Mouse (Mus musculus): ENCODE measurements around the gene Tgm5.
A peak's percentile ranks its signal among the peaks of the same experiment; 100 is the strongest.
"Not testable (repeated sequence)": the region's sequence is repeated elsewhere in the genome, so short reads cannot be mapped to it uniquely, and the experiment has no call there.

Tgm5 gene

DNA sequence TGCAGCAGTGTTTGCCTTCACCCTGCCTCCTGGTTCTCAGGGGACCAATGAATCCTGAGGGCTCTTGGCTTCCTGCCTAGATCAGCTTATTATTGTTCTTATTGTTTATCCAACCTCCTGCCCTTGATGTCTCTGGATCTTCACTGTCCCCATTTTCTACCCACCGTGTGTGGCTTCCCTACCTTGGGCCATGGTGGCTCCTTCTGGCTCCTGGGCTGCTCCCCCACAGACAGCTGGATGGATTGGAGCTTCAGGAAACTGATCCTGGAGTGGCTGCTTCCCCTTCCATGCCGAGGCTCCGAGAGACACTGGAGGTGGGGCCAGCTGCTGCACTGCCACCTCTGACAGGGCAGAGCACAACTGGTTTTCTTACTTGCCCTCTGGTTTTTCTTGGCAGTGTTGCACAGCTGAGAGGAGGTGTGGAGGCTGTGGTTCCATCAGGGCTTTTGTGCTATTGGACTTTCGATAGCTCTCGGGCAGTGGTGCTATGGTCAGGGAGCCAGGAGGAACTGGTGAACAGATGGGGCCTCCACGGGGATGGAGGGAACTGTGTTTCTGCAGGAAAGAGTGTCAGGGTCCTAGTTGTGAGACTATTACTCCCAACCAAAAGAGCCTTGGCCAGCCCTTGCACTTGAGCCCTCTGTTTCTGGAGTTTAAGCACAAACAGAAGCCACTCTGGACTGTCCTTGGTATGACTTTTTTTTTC lies at the start of gene Tgm5:
Gene Tgm5 (minus strand): TSS at position 362 of the 706 bp plus-strand sequence.
- no peak for DNase-seq

DNA sequence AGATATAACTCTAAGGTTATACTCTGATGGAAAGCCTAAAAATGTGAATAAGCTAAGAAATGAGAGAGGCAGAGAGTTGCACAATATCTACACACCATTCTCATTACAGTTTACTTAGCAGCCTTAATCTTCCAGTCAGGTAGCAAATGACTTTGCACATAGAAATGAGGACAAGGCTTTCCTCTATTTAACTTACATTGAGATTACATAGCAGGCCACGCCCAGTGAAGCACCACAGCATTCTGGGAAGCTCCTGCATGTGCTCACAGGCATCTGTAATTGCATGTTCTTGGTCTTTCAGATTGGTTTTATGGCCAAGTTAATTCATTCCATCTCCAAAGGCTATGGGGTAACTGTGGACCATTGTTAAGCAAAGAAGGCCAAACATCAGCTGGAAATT lies 47.2 kb upstream of the Tgm5 start:
- DNase-seq: no peak

DNA sequence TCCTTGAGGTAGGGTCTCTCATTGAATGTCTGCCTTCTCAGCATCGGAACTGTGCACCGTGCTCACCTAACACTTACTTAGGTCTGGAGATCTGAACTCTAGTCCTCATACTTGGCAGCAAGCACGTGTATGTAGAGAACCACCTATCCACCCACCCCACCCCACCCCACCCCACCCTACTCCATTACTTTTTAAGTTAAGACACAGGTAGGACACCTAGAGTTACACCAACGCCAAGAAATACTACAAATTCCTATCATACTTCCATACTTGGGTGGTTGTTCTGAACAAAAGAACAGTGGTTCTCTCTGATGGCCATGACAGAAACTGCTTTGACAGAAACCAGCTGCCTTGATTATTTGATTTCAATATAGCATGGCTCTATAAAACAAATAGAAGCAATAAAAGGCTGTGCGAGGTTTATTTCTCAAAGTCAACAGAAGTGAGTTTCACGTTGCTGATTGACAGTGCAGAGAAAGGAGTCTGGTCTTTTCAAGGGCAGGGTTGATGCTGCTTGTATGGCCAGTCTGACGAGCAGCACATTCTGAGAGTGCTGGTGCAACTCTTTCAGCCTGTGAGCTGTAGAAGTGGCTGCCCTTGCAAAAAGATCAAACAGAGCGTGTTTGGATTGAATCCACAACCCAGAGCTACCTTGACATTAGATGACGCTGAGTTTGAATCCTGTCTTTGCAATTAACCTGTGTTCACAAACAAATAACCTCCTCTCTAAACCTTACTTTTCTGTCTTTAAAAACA lies 43.4 kb upstream of the Tgm5 start:
- DNase-seq: no peak

DNA sequence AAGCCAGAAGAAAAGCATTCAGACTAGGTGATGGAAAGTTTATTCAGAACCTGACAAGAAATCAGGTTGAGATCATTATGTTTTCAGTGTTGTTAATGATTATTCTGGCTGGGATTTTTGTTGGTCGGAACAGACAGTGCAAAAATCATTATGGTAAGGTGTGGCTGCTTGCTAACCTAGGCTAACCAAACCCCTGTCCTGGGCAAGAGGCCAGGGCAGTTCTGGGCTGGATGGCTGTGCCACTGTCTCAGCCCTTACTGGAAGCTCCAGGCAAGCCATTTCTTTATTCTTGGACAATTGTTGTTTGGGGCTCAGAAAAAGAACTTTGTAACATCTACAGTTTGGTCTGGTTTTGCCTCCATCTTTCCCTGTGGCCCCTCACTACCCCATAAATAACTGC lies 41.9 kb upstream of the Tgm5 start:
- peak in 1 of 2 experiments; percentile 48 for DNase-seq

DNA sequence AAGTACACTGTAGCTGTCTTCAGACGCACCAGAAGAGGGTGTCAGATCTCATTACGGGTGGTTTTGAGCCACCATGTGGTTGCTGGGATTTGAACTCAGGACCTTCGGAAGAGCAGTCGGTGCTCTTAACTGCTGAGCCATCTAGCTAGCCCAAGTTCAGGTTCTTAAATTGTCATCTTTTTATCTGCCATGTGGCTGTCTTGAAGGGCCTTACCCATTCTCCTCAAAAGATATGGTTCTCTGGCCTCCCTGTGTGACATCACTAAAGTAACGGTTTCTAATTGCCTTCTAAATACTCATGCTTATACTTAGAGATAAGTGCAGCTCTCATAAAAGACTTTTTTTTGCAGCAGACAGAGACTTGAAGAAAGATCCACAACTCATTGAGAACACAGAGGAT lies 40.7 kb upstream of the Tgm5 start:
- not testable (repeated sequence) for DNase-seq

DNA sequence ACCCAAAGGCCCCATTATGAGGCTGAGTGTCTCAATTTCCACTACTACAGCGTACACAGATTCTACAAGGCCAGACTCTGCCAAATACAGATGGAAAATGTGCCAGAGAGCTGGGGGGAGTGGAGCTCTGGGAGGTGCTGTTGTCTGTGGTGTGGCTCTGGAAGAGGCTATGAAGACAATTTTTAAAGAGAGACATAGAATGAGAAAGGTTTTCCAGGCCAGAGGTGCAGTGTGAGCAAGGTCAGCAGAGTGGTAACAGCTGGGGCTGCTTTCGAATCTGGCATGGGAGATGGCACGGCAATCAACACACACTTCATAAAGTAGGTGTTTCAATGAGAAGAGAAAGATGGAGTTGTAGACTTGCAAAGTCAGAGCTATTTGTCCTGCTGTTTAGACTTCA lies 33.6 kb upstream of the Tgm5 start:
- no peak for DNase-seq

DNA sequence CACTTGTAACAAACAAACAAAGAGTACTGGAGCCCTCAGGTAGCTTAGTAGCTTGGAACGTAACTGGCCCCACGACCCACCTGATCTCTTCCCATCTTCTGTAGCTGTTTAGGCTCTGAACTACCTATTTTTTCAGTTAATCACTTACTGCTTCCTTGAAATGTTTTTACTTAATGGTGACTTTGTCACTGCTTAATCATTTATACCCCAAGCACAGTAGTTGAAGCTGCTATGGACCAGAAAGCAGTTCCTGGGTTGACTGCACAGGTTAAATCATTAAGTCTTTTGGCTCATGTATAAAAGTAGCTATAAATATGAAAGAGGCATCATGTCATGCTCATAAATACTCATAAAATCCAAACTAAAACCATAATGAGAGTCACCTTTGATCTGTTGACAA lies 29.8 kb upstream of the Tgm5 start:
- peak in 1 of 2 experiments; percentile 23 for DNase-seq

DNA sequence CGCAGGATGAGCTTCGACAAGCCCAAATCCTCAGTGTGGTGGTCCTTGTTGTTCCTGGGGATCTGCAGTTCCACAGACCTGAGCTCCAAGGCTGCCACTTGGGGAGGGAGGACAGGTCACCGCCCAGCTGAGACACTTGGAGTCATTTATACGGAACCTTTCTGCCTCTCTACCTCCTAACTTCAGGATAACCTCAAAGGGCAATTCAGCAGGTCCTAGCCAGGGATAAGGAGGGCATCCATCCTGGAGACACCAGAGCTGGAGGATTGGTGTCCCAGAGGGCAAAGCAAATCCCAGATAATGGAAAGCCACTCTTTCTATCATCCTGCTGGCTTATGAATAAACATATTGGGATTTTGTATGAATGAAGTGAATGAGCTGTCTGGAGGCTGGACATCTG lies 24.1 kb upstream of the Tgm5 start, which contains the start of gene Tgm7:
Gene Tgm7 (minus strand): TSS at position 101 of the 400 bp plus-strand sequence.
- DNase-seq: no peak

DNA sequence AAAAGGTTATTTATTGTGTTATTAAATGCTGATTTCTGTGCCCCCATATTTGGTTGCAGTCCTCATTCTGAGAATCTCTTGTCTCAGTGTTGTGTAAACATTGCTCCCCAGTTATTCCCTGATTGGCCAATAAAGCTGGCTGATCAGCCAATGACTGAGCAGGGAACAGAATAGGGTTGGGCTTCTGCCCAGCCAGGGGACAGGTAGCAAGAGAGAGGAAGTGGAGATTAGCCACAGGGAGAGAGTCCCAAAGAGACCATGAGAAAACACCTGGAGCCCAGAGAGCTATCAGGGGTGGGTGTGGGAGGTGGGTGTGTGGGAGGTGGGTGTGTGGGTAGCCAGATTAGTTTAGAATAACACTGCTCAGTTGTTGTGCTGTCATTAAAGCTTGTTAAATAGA lies 20.3 kb upstream of the Tgm5 start:
- DNase-seq: no peak

DNA sequence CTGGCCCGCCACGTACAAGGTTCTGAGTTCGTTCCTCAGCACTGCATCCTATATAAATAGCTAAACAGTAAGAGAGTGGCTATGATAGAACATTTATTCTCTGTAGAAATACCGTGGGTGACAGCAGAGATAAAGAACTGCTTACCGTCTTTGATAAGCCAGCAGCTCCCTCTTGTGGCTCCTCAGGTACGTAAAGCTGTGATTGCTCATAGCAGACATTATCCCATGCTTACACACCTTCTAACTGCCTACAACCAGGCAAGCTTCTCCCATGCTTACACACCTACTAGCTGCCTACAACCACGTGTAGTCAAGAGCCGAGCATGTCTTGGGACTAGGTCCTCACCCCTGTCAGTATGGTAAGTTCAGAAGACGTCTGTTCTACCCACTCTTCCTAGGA lies 16.4 kb upstream of the Tgm5 start:
- peak; percentile 63 to 80 for DNase-seq

DNA sequence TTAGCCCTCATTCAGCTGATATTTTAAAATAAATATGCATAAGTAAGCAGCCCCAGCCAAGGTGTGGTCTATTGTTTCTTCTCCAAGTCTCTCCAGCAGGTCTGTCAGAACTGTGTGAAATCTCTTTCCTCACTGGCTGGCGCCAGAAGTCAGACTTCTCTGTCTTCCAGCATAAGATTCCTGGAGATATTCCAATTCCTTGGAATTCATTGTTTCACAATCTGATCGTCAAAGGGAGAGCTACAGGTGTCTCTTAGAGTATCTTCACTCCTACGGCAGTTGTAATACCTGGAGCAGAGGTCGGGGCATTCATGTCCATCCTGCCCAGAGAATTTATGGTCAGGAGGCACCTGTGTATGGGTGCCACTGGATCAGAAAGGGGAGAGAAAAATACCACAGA lies 4.1 kb upstream of the Tgm5 start:
- no peak for DNase-seq

DNA sequence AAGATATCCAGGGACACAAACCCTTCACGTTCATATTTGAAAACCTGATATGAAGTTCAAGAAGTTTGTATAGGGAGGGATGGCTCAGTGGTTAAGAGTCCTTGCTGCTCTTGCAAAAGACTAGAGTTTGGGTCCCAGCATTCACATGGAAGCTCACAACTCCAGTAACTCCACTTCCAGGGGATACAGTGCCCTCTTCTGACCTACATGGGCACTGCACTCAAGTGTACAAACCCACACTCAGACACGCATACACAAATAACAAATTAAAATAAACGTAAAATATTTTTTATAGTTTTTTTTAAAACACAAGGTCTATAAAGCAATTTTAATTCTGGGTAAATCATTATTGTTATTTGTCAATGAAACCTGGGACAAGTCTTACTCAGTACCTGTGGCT lies 2.9 kb upstream of the Tgm5 start:
- no peak for DNase-seq

DNA sequence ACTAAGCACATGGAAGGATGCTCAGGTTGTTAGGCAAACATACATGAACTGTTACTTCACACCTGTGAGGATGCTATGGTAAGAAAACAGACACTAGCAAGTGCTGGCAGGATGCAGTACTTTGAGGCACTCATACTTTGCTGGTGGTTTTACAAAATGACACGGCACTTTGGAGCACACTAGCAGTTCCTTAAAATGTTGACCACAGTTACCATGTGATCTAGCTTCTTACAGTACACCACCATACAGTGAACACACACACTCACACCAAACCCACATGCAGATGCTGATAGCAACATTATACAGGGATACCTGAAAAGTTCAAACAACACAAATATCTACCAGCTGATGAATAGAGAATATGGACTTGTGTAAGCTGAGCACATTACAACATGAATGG lies 3.0 kb downstream of the Tgm5 start:
- DNase-seq: no peak

DNA sequence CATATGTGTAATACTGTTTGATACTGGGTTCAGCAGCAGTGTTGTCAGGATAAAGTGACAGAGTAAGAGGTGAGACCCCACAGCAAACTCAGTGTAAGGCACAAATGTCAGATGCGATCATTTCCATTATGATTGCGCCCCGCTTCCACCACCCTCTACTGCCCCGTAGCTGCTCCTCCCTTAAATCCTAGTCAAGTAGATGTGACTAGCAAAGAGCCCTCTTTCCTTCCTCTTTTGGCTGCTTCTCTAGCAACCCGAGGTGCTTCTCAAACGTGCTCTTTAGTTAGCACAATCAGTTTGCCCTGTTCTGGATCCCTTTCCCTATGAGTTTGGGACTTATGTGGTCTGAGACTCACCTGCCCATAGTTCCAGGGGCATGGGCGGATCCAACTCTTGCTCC lies 10.9 kb downstream of the Tgm5 start:
- DNase-seq: no peak

DNA sequence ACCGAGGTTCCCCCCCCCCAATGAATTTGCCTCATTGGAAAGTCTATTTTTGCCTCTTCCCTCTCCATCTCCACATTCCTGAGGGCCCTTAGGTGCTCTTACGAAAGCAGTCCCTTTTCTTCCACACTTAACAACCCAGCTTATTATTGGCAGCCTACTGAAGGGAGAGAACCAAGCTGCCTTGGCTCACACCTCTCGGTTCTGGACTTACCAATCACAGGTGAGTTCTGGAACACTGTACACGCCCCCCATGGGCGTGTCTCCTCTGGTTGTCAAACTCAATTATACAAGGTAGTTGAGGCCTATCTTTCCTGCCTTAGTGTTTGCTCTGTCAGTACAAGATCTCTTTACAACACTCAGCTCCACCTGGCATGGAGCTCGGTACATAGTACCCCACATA lies 13.8 kb downstream of the Tgm5 start:
- no peak for DNase-seq

DNA sequence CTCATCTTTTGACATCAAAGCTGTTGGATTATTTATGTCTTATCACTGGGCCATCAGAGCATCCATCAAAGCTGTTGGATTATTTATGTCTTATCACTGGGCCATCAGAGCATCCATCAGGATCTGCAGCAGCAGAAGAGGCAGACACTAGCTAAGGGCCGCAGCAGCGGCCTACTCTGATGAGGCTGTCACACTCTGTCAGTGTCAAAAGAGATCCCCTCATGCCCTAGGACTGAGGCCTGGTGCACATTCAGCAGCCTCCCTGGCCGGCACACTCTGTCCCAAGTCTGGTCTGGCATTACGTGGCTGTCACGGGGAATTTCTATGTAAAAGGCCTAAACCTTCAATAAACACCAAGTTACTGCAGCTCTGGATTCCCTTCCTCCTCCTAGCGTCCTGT lies 16.1 kb downstream of the Tgm5 start:
- DNase-seq: no peak

DNA sequence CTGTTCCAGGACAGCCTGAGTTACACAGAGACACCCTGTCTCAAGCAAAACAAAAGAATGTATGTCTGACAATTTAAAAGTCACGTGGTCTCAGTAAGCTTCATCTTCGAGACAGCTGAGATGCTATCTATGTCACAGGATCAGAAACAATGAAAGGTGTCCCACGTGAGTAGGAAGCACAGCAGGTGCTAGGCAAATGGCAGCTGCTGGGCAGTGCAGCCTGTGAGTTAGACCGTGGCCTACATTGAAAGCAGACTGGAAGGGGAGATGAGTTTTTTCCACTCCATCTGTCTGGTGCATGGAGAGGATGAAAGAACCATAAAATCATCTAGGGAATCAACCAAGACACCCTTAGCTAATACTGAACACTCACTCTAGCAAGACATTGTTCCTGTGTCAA lies 18.5 kb downstream of the Tgm5 start:
- DNase-seq: no peak

DNA sequence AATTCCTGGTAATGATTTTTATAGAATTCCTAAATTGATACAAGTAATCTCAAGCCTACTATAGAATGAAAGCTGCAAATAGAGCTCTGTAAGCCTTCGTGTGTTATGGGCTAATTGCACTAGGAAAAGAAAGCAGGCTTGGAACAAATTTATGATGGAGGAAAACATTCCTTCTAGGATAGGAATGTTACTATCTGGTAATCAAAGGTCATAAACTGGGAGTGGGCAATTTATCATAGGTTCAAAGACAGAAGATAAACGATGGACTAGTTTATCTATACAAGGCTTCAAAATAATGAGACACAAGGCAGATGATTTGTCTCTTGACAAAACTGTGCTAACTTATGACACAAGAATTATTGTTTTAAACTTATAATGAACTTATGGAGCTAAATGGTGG lies 24.3 kb downstream of the Tgm5 start:
- DNase-seq: no peak

DNA sequence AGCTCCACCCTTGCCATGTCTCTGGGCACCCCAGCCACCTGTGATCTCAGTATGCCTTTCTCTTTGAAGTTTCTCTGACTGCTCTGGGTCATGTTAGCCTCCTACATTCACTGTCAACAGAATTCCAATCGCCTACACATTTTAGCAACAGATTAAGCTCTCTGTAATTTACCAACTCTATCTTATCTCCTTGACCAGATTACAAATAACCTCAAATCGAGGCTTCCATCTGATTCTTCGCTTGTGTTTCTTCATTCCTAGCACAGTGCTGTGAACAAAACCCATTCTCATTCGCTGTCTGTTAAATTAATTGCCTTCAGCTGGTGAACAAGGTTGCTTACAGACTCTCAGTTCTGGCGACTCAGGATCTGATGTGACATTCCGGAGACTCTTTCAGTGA lies 27.6 kb downstream of the Tgm5 start:
- DNase-seq: no peak

DNA sequence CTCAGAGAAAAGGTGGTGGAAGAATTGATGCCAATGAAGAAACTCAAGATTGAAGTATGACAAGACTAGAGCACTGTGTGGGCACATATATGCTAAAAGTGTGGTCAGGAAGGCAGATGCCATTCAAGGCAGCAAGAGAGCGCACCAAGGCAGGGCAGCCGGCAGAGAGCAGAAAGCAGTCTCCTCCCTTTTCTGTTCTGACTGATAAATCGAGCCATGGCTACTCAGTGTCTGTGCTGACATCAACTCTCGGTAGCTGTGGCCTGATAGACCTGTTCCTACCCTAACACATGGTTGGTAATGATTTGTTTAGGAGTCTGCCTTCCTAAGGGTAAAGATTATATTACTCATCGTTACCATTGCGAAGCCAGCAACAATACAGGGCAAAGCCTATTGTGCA lies 29.7 kb downstream of the Tgm5 start:
- DNase-seq: no peak

DNA sequence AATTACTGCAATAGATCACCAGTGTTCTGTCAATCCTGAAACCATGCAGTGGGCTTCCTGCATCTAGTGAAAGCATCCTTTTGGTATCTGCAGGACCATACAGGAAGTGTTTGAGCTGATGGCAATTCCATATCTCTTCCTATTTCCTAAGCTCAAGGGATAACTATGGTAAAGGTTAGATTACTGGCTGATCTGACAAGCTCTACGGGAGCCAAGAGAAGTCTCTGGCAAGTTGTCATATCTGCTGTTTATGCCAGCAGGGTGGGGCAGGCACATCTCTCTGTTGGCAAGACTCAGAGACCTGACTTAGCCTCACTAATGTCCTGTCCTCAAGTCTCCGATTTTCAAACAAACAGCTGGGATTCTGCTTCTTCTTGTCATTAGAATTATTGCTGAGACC lies 31.6 kb downstream of the Tgm5 start:
- no peak for DNase-seq

DNA sequence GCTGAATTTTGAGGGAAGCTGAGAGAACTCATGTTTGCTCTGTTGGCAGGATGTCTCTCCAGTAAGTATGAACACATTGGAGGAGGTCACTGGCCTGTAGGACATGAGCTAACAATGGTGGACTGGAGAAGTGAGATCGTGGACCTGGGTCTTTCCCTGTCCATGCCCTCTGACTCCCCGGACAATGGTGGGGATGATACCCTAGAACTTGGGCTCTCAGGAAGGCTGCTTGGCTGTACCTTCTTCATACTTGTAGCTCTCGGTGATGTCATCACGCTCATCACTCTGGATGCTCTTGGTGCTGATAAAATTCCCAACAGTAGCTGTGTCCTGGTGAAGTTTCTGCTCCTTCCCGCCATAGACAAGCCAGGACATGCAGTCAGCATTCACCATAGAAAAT lies 33.5 kb downstream of the Tgm5 start:
- DNase-seq: no peak

DNA sequence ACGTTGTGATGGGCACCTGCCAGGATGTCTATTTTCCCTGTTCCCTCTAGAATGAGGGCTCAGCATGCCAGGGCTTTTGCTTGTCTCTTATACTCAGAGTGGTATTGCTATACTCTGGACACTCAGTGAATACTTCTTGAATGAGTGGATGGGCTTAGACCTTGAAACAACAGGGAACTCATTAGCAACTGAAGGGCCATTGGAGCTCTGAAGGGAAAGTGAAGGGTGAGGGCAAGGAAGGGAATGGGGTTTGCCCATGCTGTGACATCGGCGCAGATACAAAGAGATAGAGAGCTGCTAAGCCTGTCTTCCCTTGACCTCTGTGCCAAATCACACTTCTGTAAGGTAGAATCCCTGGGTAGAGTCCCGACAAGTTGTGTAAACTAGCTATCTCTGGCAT lies 40.0 kb downstream of the Tgm5 start:
- no peak for DNase-seq

DNA sequence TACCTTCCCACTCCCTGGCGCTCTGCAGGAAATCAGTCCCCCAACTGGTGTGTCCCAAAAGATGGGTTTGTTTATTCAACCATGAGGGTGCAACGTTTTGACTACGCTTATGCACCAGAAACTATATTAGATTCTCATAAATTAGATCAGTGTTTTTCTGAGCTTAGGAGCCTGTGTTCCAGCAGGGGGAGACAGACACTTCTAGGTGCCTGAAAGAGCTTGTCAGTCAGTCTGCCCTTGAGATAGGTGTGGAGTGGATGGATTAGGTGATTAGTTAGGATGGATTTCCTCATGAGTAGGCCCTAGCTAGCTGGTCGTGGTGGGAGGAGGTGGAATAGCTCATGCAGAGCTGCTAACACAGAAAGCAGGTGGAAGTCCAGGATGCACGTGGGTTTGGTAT lies 44.5 kb downstream of the Tgm5 start:
- DNase-seq: peak; percentile 22 to 61

DNA sequence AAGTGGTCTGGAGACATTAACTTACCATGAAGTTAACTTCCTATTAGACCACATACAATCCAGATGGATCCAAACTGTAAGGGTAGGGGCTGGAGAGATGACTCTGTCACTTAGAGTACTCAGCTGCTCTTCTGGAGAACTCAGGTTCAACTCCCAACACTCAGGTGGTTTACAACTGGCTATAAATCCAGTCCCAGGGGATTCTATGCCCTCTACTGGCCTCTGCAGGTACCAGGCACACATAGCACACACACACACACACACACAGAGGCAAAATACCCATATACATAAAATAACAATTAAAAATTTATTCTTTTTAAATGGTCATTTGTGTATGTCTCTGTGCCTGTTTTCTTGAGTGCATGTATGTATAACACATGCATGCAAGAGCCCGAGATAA lies 46.3 kb downstream of the Tgm5 start:
- no peak for DNase-seq
